Mouse (Mus musculus) intestine, postnatal 0 days (tissue): ENCODE results near the gene Rabl3. TPM values are rescaled to one million over a fixed set of nuclear protein-coding genes. Genes with fewer than 3 reads are reported as not detected.

ENCODE experiments used
- ATAC-seq: fragments of 200-750 bp; cut with Nextera tagmentation; 2 replicates; pipeline ENCODE4 v1.8.0; 2017; ENCODE audit warnings: mild to moderate bottlenecking, moderate TSS enrichment, moderate library complexity
- H3K27ac ChIP-seq: fragments of 300-500 bp; sonication (generic); 2 replicates; pipeline ENCODE4 v1.5.1; 2014; ENCODE audit warnings: mild to moderate bottlenecking, low read depth, low read length, moderate library complexity
- H3K27me3 ChIP-seq: fragments of 300-500 bp; sonication (generic); replicated peaks from 2 replicates; pipeline ENCODE4 v1.6.1; 2014; ENCODE audit warnings: low read length, mixed read lengths; ENCODE audit not compliant: control insufficient read depth, insufficient read depth
- H3K36me3 ChIP-seq: fragments of 300-500 bp; sonication (generic); 2 replicates; pipeline ENCODE4 v1.6.1; 2014; ENCODE audit warnings: mild to moderate bottlenecking, moderate library complexity; ENCODE audit not compliant: control insufficient read depth, insufficient read depth
- H3K4me1 ChIP-seq: fragments of 300-500 bp; sonication (generic); replicated peaks from 2 replicates; pipeline ENCODE4 v1.6.1; 2014; ENCODE audit warnings: antibody characterized with exemption, low read length, mixed read lengths; ENCODE audit not compliant: control insufficient read depth, insufficient read depth
- H3K4me2 ChIP-seq: fragments of 300-500 bp; sonication (generic); replicated peaks from 2 replicates; pipeline ENCODE4 v1.6.1; 2014; ENCODE audit warnings: low read depth, mild to moderate bottlenecking, moderate library complexity
- H3K4me3 ChIP-seq: fragments of 300-500 bp; sonication (generic); 2 replicates; pipeline ENCODE4 v1.5.1; 2014; ENCODE audit warnings: low read depth, low read length
- H3K9ac ChIP-seq: fragments of 300-500 bp; sonication (generic); 2 replicates; pipeline ENCODE4 v1.6.1; 2014; ENCODE audit warnings: mild to moderate bottlenecking, low read depth, low read length
- H3K9me3 ChIP-seq: fragments of 300-500 bp; sonication (generic); 2 replicates; pipeline ENCODE4 v1.6.1; 2016; ENCODE audit warnings: mixed run types; ENCODE audit not compliant: control insufficient read depth
- CTCF ChIP-seq: sonication (generic); IDR thresholded peaks from 2 replicates; pipeline ENCODE4 v1.5.1; 2016; ENCODE audit warnings: low read depth, mild to moderate bottlenecking, control low read depth, antibody characterized with exemption, moderate library complexity
- WGBS: fragments of 180-500 bp; shearing (Covaris S2); extraction: QIAGEN DNeasy Blood & Tissue Kit; methylation state at CpG from one replicate; pipeline ENCODE4 v1.1.7; 2014; 5-methylcytosine and 5-hydroxymethylcytosine counted together
- polyA plus RNA-seq: library from polyadenylated mRNA; unstranded; fragments of >200 nt; fragmentation: Nextera tagmentation; extraction: Ambion mirVana; gene quantifications from 2 replicates; pipeline ENCODE4 v1.2.1, GENCODE M21; 2015

The Rabl3 gene
- 25.6 and 27.4 TPM in 2 replicates for polyA plus RNA-seq

- no peaks in the 10 kb centered on the region for H3K27me3 ChIP-seq
- peak within 1 kb of the TSS; percentile 83 for H3K4me2 ChIP-seq
- peak; percentile 99 for ATAC-seq
- H3K36me3 ChIP-seq = peaks cover 18% of the 10 kb centered on the region
- no peaks in the 10 kb centered on the region for H3K9me3 ChIP-seq
- H3K4me1 ChIP-seq = no peaks in the 10 kb centered on the region
- peak within 1 kb of the TSS; percentile 86 for H3K27ac ChIP-seq
- TF ChIP-seq CTCF = no peak
- peak within 1 kb of the TSS; percentile 53 for H3K4me3 ChIP-seq
- H3K9ac ChIP-seq = peak within 1 kb of the TSS; percentile 75
- 1% methylated on average over 41 of the region's 41 CpGs for WGBS
These were observed at the start of gene Rabl3, which contains the start of gene Gtf2e1 for GRCm38 (mm10) chr16:37539611-37540580. Gene Rabl3, plus strand, starts transcription at chr16:37539885. Gene Gtf2e1, minus strand, starts transcription at chr16:37539789.

DNA sequence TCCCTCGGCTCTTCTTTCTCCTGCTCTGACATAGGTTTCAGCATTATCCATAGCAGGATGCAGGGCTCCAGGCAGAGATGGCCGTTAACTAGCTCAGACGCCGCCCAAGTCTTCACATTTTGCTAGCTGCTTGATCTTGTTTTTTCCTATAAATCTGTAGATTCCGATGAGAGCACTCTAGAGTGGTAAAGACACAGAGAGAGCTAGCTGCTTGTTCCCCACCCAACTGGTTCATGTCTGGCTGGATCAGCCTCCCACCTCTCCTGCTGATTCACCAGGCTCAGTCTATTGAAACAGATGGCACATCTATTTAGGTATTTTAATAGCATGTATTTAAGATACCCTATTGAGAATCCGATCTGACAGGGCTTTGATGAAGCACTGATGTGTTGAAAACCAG is 44.7 kb upstream of the Rabl3 start:
- TF ChIP-seq CTCF = no peak
- Histone ChIP-seq H3K27ac (no peak overlapping the region), H3K4me1 (no peaks in the 10 kb centered on the region), H3K36me3 (no peaks in the 10 kb centered on the region), H3K9me3 (no peaks in the 10 kb centered on the region), H3K4me2 (no peak overlapping the region), H3K9ac (no peak overlapping the region), H3K27me3 (no peaks in the 10 kb centered on the region), H3K4me3 (no peak overlapping the region)
- WGBS = 82% methylated on average over 6 of the region's 6 CpGs
- no peak for ATAC-seq

GRCm38 (mm10) chr16:37498581-37498980 is 41.1 kb upstream of the Rabl3 start:
- 81% methylated on average over 9 of the region's 9 CpGs for WGBS
- Histone ChIP-seq H3K27me3 (no peaks in the 10 kb centered on the region), H3K27ac (no peak overlapping the region), H3K36me3 (no peaks in the 10 kb centered on the region), H3K4me3 (no peak overlapping the region), H3K4me1 (no peaks in the 10 kb centered on the region), H3K4me2 (no peak overlapping the region), H3K9me3 (no peaks in the 10 kb centered on the region), H3K9ac (no peak overlapping the region)
- no peak for ATAC-seq
- no peak for TF ChIP-seq CTCF

- Histone ChIP-seq H3K9me3 (no peaks in the 10 kb centered on the region), H3K4me3 (no peak overlapping the region), H3K9ac (no peak overlapping the region), H3K27me3 (no peaks in the 10 kb centered on the region), H3K4me1 (no peaks in the 10 kb centered on the region), H3K36me3 (no peaks in the 10 kb centered on the region; the same call in 1 of the 2 replicates), H3K27ac (no peak overlapping the region), H3K4me2 (no peak overlapping the region)
- TF ChIP-seq CTCF = no peak; the same call in 1 of the 2 replicates
- 44% methylated on average over 1 of the region's 1 CpGs for WGBS
- no peak for ATAC-seq
These were observed 35.2 kb upstream of the Rabl3 start for GRCm38 (mm10) chr16:37504517-37504916.

DNA sequence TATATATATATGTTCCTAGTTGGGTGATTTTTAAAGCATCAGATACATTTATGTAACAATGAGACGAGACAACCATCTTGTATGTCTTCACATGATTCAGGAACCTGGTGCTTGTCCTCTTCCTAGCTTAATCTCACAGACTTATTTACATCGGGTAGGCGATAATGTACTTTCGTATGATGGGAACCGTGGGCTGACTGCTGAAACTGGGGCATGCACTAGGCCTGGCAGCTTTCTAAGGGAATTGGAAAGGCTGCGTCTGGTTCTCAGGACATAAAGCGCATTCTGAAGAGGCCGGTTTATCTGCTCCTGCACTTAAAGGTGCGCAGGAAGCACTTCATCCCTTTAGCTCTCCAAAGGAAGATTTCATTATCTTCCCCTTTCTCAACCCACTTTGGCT is 32.9 kb upstream of the Rabl3 start:
- H3K9me3 ChIP-seq = no peaks in the 10 kb centered on the region
- H3K4me1 ChIP-seq = no peaks in the 10 kb centered on the region
- WGBS = 85% methylated on average over 9 of the region's 9 CpGs
- H3K4me2 ChIP-seq = no peak overlapping the region
- no peak overlapping the region for H3K4me3 ChIP-seq
- TF ChIP-seq CTCF = no peak
- no peak for ATAC-seq
- peaks cover 16% of the 10 kb centered on the region for H3K36me3 ChIP-seq
- H3K9ac ChIP-seq = no peak overlapping the region
- H3K27me3 ChIP-seq = no peaks in the 10 kb centered on the region
- H3K27ac ChIP-seq = no peak overlapping the region

- 95% methylated on average over 15 of the region's 15 CpGs for WGBS
- Histone ChIP-seq H3K36me3 (peaks cover 20% of the 10 kb centered on the region), H3K4me1 (no peaks in the 10 kb centered on the region), H3K9me3 (no peaks in the 10 kb centered on the region), H3K4me3 (no peak overlapping the region), H3K9ac (no peak overlapping the region), H3K4me2 (no peak overlapping the region), H3K27ac (no peak overlapping the region), H3K27me3 (no peaks in the 10 kb centered on the region)
- TF ChIP-seq CTCF = no peak
- no peak for ATAC-seq
These were observed 28.2 kb upstream of the Rabl3 start for GRCm38 (mm10) chr16:37511489-37511888.
